24 mouse cellular contexts compared by ENCODE assay signal in the genomic region with DNA sequence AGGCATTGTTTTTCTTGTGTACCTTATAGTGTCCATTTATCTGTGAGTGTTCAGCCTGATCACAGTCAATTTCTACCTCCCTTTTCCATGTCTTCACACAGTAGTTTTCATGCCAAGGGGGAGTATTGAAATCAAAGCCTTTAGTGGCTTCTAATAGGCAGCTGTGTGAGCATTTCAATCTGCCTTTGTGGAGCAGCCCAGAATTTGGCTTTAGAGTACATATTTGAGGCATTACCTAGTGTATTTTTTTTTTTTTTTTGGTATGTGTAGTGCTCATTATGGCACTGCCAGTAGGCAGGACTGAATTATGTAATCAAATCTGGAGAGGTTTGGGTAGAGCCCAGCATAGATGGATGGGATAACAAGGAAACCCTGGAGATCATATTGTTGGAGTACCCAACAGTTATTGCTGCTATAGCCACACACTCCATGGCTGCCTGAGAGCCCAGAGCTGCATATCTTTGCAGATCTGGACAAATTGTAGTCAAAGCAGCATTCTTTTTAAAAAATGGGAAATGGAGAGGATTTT. TPM values are rescaled to one million over a fixed set of nuclear protein-coding genes. Genes with fewer than 3 reads are reported as not detected.
A peak's percentile ranks its signal among the peaks of the same experiment; 100 is the strongest.
DNase-seq lines count a peak whose midpoint lies in the region; ATAC-seq and TF ChIP-seq lines count a peak whose summit lies in the region.
"Had no signal": no experiment of that assay in that cellular context is flagged by ENCODE, and none has a peak within 500 bp of the region (broad histone marks: within the 10 kb centered on the region; RNA-seq: fewer than 3 reads in every experiment).

No protein-coding gene starts in this region.

- no peak overlapping the region for H3K4me3 ChIP-seq in forebrain, embryonic 14.5 days (ENCODE audit: low read depth, low read length)
- no peak overlapping the region for H3K4me3 ChIP-seq in forebrain, embryonic 10.5 days
- no peak overlapping the region for H3K4me3 ChIP-seq in lung, embryonic 16.5 days (ENCODE audit: low read length)
- no peak overlapping the region for H3K4me3 ChIP-seq in myocyte
- H3K4me3 ChIP-seq: embryonic facial prominence, embryonic 15.5 days; heart, embryonic 13.5 days; hindbrain, embryonic 12.5 days had no signal

- H3K9ac ChIP-seq in forebrain, embryonic 14.5 days (ENCODE audit: low read length) = no peak overlapping the region
- H3K9ac ChIP-seq in lung, embryonic 16.5 days (ENCODE audit: low read length) = no peak overlapping the region
- H3K9ac ChIP-seq: embryonic facial prominence, embryonic 15.5 days; heart, embryonic 13.5 days; hindbrain, embryonic 12.5 days had no signal

- DNase-seq in forebrain, embryonic 14.5 days (ENCODE audit: low spot score) = peak; percentile 4
- DNase-seq in forebrain, embryonic 10.5 days (ENCODE audit: extremely low spot score, low spot score) = no peak
- no peak for DNase-seq in lung, postnatal 10 days
- DNase-seq in Muller cell, postnatal 12 days (ENCODE audit: inconsistent ontology term) = peak; percentile 83
- no peak for DNase-seq in cerebellum, postnatal 4 days (ENCODE audit: low spot score in 2 of 2)
- DNase-seq: adrenal gland, postnatal 14 days; B cell, adult 2 months; cerebellum, adult 2 months; cerebellum, postnatal 10 days; embryo, embryonic 11 days; gastrocnemius, postnatal 36 days; heart, adult 11 months; heart, postnatal 4 days had no signal

- H3K9me3 ChIP-seq in forebrain, embryonic 14.5 days (replicated peaks; ENCODE audit: control insufficient read depth, low read length) = no peaks in the 10 kb centered on the region
- no peaks in the 10 kb centered on the region for H3K9me3 ChIP-seq in forebrain, embryonic 10.5 days
- H3K9me3 ChIP-seq in lung, embryonic 16.5 days (ENCODE audit: control insufficient read depth, low read length) = no peaks in the 10 kb centered on the region
- H3K9me3 ChIP-seq: embryonic facial prominence, embryonic 15.5 days; G1E; heart, embryonic 13.5 days; hindbrain, embryonic 12.5 days had no signal

- H3K79me2 ChIP-seq in myocyte (ENCODE audit: control insufficient read depth, insufficient read depth) = peaks cover 100% of the 10 kb centered on the region

- no peaks in the 10 kb centered on the region for H3K4me1 ChIP-seq in forebrain, embryonic 14.5 days (ENCODE audit: control insufficient read depth, insufficient read depth, low read length)
- no peaks in the 10 kb centered on the region for H3K4me1 ChIP-seq in forebrain, embryonic 10.5 days
- no peaks in the 10 kb centered on the region for H3K4me1 ChIP-seq in lung, embryonic 16.5 days (replicated peaks; ENCODE audit: control insufficient read depth, insufficient read depth, low read length)
- H3K4me1 ChIP-seq: embryonic facial prominence, embryonic 15.5 days; hindbrain, embryonic 12.5 days had no signal

- H3K4me2 ChIP-seq in forebrain, embryonic 14.5 days (ENCODE audit: low read length) = no peak overlapping the region
- H3K4me2 ChIP-seq in lung, embryonic 16.5 days (ENCODE audit: low read depth, low read length) = no peak overlapping the region
- peak overlapping the region; percentile 36 for H3K4me2 ChIP-seq in myocyte (ENCODE audit: low read depth)
- H3K4me2 ChIP-seq: embryonic facial prominence, embryonic 15.5 days; heart, embryonic 13.5 days; hindbrain, embryonic 12.5 days had no signal

- H3K36me3 ChIP-seq in forebrain, embryonic 14.5 days (ENCODE audit: control insufficient read depth, insufficient read depth, low read length) = no peaks in the 10 kb centered on the region
- H3K36me3 ChIP-seq in forebrain, embryonic 10.5 days (replicated peaks) = peaks cover 10% of the 10 kb centered on the region
- H3K36me3 ChIP-seq in lung, embryonic 16.5 days (ENCODE audit: control insufficient read depth, insufficient read depth, low read length) = no peaks in the 10 kb centered on the region
- peaks cover 44% of the 10 kb centered on the region for H3K36me3 ChIP-seq in myocyte (ENCODE audit: control insufficient read depth, insufficient read depth)
- H3K36me3 ChIP-seq: embryonic facial prominence, embryonic 15.5 days; hindbrain, embryonic 12.5 days had no signal

- H3K27ac ChIP-seq in forebrain, embryonic 14.5 days (ENCODE audit: low read depth, low read length) = no peak overlapping the region
- no peak overlapping the region for H3K27ac ChIP-seq in forebrain, embryonic 10.5 days
- H3K27ac ChIP-seq in lung, embryonic 16.5 days (ENCODE audit: low read length) = no peak overlapping the region
- H3K27ac ChIP-seq: embryonic facial prominence, embryonic 15.5 days; heart, embryonic 13.5 days; hindbrain, embryonic 12.5 days had no signal

- no peaks in the 10 kb centered on the region for H3K27me3 ChIP-seq in forebrain, embryonic 14.5 days (replicated peaks; ENCODE audit: control insufficient read depth, insufficient read depth, low read length)
- peaks cover 8% of the 10 kb centered on the region; the same call in 1 of the 2 replicates for H3K27me3 ChIP-seq in forebrain, embryonic 10.5 days (ENCODE audit: poor library complexity, severe bottlenecking)
- no peaks in the 10 kb centered on the region for H3K27me3 ChIP-seq in lung, embryonic 16.5 days (ENCODE audit: control insufficient read depth, insufficient read depth, low read depth, low read length)
- H3K27me3 ChIP-seq in myocyte (ENCODE audit: control insufficient read depth, insufficient read depth, insufficient read length) = no peaks in the 10 kb centered on the region
- H3K27me3 ChIP-seq: embryonic facial prominence, embryonic 15.5 days; heart, embryonic 13.5 days; hindbrain, embryonic 12.5 days had no signal

- no peak for ATAC-seq in forebrain, embryonic 14.5 days
- ATAC-seq in lung, embryonic 16.5 days (ENCODE audit: low read depth) = 0 out of 2 replicates have a peak, but pooled peaks have one; percentile 15
- ATAC-seq: activated CD4-positive, CD25-positive, alpha-beta regulatory T cell, adult 4 months; CD4-positive, CD25-positive, alpha-beta regulatory T cell, adult 4 months; hindbrain, embryonic 16.5 days; inflammation-experienced regulatory T-cells, adult 6 months; intestine, postnatal 0 days had no signal

- H3ac ChIP-seq in myocyte (ENCODE audit: control insufficient read depth, insufficient read length) = no peak overlapping the region

- TF ChIP-seq POLR2A in myocyte (IDR thresholded peaks at IDR 0.05; ENCODE audit: insufficient read length, low read depth) = no peak

TF ChIP-seq in myocyte, 11 proteins besides CTCF, POLR2A, EP300 and RAD21:
- TF ChIP-seq MAX (IDR thresholded peaks at IDR 0.05; ENCODE audit: low read depth) (no peak), MYOD1 (IDR thresholded peaks at IDR 0.05; ENCODE audit: control insufficient read depth in 1 of 3, insufficient read length in 2 of 3, low read depth in 2 of 3) (no peak), POLR2AphosphoS2 (IDR thresholded peaks at IDR 0.05; ENCODE audit: insufficient read length, low read depth) (no peak), USF1 (IDR thresholded peaks at IDR 0.05; ENCODE audit: low read depth) (no peak), E2F4 (IDR thresholded peaks at IDR 0.05; ENCODE audit: insufficient read depth) (no peak), CEBPB (IDR thresholded peaks at IDR 0.05; ENCODE audit: insufficient read depth, poor library complexity, severe bottlenecking) (no peak), TCF12 (IDR thresholded peaks at IDR 0.05; ENCODE audit: insufficient read depth, poor library complexity, severe bottlenecking) (no peak), SRF (IDR thresholded peaks at IDR 0.05; ENCODE audit: control insufficient read depth, insufficient read length, low read depth) (no peak)

RNA-seq across cellular contexts. Expression of a gene that starts 17.3 kb away (rescaled TPM):
- 39.5 and 45.1 TPM in 2 replicates for polyA plus RNA-seq in forebrain, embryonic 14.5 days (2014; fragmentation: Nextera tagmentation; extraction: Ambion mirVana)
- polyA plus RNA-seq in forebrain, embryonic 10.5 days (2016; fragmentation: Nextera tagmentation; extraction: Ambion mirVana) = 109 and 116 TPM in 2 replicates
- polyA plus RNA-seq in lung, embryonic 16.5 days (2015; fragmentation: Nextera tagmentation; extraction: Ambion mirVana) = 236 and 246 TPM in 2 replicates
- polyA plus RNA-seq in myocyte (2012; fragmentation: generic; extraction: Trizol) = 254 TPM

Comparison
In these comparisons a context has a peak if more than half of its experiments do, and no peak if none do; other contexts are left out.
1. DNase-seq: peak in forebrain, embryonic 14.5 days (single experiment) and Muller cell, postnatal 12 days (single experiment); none in forebrain, embryonic 10.5 days (single experiment), lung, postnatal 10 days (single experiment) and cerebellum, postnatal 4 days (0 of 2).